Mouse (Mus musculus): ENCODE measurements around the gene Map10.

Gene Map10

GRCm38 (mm10) chr8:125670420-125670819 is 802 bp downstream of the Map10 start:
- no peak for DNase-seq (ENCODE audit: low spot score in 2 of 2)

- DNase-seq (ENCODE audit: low spot score in 2 of 2) = no peak
Observed at GRCm38 (mm10) chr8:125670906-125671305, 1.3 kb downstream of the Map10 start.

GRCm38 (mm10) chr8:125671371-125671770 is 1.8 kb downstream of the Map10 start:
- DNase-seq (ENCODE audit: low spot score in 2 of 2) = no peak

- no peak for DNase-seq (ENCODE audit: low spot score in 2 of 2)
Observed at GRCm38 (mm10) chr8:125675796-125676195, 6.2 kb downstream of the Map10 start.

GRCm38 (mm10) chr8:125677484-125677883 is 7.9 kb downstream of the Map10 start:
- DNase-seq (ENCODE audit: low spot score in 2 of 2) = no peak

GRCm38 (mm10) chr8:125678854-125679648 is 9.4 kb downstream of the Map10 start:
- no peak for DNase-seq (ENCODE audit: low spot score in 2 of 2)

GRCm38 (mm10) chr8:125680851-125681408 is 11.3 kb downstream of the Map10 start:
- DNase-seq (ENCODE audit: low spot score in 2 of 2) = no peak

GRCm38 (mm10) chr8:125685216-125685760 is 15.7 kb downstream of the Map10 start:
- no peak for DNase-seq (ENCODE audit: low spot score in 2 of 2)

GRCm38 (mm10) chr8:125686221-125686865 is 16.7 kb downstream of the Map10 start:
- no peak for DNase-seq (ENCODE audit: low spot score in 2 of 2)

GRCm38 (mm10) chr8:125690166-125690915 is 20.7 kb downstream of the Map10 start:
- DNase-seq (ENCODE audit: low spot score in 2 of 2) = no peak

- no peak for DNase-seq (ENCODE audit: low spot score in 2 of 2)
Observed at GRCm38 (mm10) chr8:125690961-125691360, 21.3 kb downstream of the Map10 start.

- DNase-seq (ENCODE audit: low spot score in 2 of 2) = no peak
Observed at GRCm38 (mm10) chr8:125692447-125692846, 22.8 kb downstream of the Map10 start.

GRCm38 (mm10) chr8:125693197-125693596 is 23.6 kb downstream of the Map10 start:
- no peak for DNase-seq (ENCODE audit: low spot score in 2 of 2)

- no peak for DNase-seq (ENCODE audit: low spot score in 2 of 2)
Observed at GRCm38 (mm10) chr8:125695951-125696350, 26.3 kb downstream of the Map10 start.

GRCm38 (mm10) chr8:125699391-125700025 is 29.9 kb downstream of the Map10 start:
- DNase-seq (ENCODE audit: low spot score in 2 of 2) = no peak

GRCm38 (mm10) chr8:125700407-125700806 is 30.8 kb downstream of the Map10 start:
- DNase-seq (ENCODE audit: low spot score in 2 of 2) = no peak

GRCm38 (mm10) chr8:125702868-125703473 is 33.4 kb downstream of the Map10 start:
- DNase-seq (ENCODE audit: low spot score in 2 of 2) = no peak

GRCm38 (mm10) chr8:125704434-125704833 is 34.8 kb downstream of the Map10 start:
- DNase-seq (ENCODE audit: low spot score in 2 of 2) = no peak

- no peak for DNase-seq (ENCODE audit: low spot score in 2 of 2)
Observed at GRCm38 (mm10) chr8:125705816-125706215, 36.2 kb downstream of the Map10 start.

GRCm38 (mm10) chr8:125709171-125709570 is 39.6 kb downstream of the Map10 start:
- no peak for DNase-seq (ENCODE audit: low spot score in 2 of 2)

GRCm38 (mm10) chr8:125711514-125711913 is 41.9 kb downstream of the Map10 start:
- no peak for DNase-seq (ENCODE audit: low spot score in 2 of 2)

Measured in frontal cortex, postnatal 36 days (tissue).